Mouse (Mus musculus): ENCODE data around the gene Iqcc.

Gene Iqcc

DNA sequence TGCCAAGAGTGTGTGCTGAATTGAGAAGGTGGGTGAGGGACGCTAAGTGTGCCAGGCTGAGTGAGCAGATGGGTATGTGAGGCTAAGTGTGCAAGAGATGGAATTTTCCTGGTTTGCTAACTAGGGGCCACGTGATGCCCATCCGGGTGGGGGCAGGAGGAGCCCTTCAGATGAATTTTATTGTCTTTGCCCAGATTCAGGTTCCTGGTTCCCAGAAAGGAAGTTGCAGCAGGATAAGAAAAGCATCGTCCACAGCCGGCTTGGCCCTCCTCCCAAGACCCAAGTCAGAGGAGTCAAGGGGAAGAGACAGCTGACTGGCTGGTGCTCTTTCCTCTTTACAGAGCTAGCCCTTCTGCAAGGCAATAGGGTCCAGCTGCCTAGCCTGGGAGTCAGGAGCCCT, 40.4 kb downstream of the Iqcc start, which contains the start of gene Fam167b:
Fam167b (minus strand) TSS at position 84 of the 400 bp plus-strand sequence.
- DNase-seq (ENCODE audit: low spot score), result no peak

DNA sequence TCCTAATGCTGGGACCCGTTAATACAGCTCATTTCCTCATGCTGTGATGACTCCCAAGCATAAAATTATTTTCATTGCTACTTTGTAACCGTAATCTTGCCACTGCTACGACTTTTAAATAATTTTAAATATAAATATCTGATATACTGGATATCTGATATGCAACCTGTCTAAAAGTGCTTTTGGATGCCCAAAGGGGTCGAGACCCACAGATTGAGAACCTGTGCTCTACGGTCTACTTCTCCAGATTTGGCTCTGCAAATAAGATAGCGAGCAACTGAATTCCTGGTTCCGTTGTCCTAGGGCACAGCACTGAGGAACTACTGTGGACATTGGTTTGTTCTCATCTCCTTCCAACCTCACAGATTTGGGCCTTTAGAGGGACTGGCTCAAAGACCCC, 41.2 kb downstream of the Iqcc start:
- no peak for DNase-seq (ENCODE audit: low spot score)

DNA sequence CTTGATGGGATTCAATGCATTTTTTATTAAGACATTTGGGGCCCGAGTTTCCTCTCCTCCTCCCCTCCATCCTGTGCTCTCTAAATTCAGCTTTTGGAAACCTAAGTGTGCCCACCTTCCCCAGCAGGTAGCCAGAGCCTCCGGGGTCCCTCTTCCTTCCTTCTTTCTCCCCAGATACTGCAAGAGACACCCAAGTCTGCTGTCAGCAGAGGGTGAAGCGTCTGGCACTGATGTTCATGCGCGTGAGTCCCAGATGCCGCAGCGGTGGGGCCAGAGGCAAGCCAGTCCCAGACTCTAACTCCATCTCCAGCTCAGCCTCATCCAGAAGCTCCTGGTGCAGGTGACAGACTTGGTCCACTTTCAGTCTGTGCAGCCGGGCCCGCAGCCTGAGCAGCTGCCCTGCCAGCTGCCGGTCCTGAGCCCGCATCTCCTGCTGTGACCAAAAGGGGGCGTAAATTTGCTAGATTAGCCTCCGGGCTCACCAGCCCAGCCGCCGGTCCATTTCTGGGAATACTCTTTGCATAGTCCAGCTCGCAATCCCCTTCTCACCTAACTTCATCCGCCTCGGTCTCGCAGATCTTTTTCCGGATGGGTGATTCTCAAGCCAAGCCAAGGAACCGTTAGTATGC, 41.9 kb downstream of the Iqcc start:
- peak; percentile 81 for DNase-seq (ENCODE audit: low spot score)

DNA sequence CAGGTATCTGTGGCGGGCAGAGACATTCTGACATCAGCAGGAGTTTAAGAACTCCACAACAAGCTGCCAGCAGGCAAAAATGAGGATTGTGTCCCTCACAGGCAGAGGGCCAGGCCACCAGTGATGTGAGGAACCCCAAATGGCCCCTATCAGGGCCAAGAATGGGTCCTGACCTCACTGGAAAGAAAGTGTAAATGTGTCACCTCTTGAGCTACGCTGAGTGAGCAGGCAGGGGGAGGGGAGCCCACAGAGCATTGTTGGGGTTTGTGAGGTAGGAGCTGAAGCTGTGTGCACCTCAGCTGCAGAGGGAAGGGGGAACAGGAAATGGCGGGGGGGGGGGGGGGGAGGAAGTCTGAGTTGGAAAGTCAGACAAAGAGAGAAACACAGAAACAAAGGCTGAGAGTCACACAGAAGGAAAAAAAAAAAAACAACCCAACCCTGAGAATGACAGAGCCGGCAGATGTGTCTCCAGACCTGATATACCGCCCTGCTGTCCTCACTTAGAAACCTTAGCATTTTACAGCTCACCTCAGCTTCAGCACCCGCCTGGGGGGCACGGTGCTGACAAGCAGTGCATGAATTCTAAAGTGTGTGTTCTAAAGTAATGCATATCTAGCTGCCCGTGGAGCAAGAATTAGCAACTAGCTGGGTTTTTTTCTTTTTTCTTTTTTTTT, 43.6 kb downstream of the Iqcc start:
- DNase-seq (ENCODE audit: low spot score), result no peak

DNA sequence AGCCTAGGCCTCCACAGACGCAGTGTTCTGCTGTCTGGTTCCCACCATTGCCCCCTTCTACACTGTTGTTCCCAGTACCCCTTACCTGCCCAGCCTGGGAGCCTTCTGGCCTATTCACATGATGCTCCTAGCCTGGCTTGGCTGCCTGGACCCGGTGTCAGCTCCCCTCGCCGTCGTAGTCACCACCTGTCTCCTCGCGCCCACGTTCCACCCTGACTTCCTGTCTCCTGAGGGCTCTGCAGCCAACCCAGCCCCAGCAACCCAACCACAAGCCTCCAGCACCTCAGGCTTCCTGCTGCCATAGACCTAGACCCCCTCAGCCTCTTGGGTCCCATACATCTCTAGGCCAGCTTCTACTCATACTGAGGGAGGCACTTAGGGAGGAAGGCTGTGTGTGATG, 45.5 kb downstream of the Iqcc start, which contains the start of gene Lck:
Lck (minus strand) TSS at position 212 of the 400 bp plus-strand sequence.
- no peak for DNase-seq (ENCODE audit: low spot score)

DNA sequence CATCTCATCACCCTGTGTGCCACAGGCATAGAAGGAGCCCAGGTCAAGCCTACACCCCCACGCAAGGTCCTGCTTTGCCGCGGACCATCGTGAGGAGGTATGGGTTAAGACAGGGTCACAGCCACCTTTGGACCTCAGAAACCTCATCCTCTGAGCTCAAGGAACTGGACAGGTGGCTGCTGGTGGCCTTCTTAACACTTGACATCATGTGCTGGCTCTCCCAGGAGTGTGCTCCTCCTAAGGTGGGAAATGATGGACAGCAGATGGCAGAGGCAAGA, 45.9 kb downstream of the Iqcc start:
- no peak for DNase-seq (ENCODE audit: low spot score)

DNA sequence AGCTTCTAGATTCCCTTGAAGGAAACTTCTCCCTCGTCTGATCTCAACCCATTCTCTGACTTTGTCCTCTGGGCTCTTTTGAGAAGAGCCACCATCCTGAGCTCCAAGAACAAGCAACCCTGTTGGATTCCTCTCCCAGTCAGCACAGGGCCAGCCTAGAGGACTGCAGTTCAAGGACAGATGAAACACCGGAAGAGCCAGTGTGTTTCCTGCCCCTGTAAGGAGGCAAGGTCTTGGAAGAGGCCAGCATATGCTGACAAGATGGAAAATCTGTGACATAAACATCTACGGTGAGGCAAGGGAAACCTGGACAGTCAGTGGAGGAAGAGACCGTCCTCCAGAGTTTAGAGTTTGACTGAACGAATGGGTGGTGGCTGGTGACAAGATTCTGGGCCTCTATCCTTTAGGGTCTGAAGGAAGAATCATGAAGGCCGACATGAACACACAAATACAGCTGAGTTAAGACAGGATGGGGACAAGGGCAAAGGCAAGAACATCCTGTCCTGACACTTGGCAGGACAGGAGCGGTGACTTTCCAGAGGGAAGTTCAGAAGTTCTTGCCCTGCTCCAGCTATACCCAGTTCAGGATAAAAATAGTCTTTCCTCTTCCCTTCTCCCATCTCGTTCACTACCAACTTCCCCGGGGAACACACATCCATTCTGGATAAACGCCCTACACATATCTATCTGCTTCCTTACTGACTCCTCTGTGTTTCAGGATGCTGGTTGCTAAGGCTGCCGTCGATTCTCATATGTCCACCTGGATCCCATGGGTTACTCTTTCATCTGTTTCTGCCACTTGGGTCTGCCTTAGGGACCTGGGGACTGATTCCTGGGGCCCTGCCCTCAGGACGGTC, 46.4 kb downstream of the Iqcc start:
- DNase-seq (ENCODE audit: low spot score), result no peak

DNA sequence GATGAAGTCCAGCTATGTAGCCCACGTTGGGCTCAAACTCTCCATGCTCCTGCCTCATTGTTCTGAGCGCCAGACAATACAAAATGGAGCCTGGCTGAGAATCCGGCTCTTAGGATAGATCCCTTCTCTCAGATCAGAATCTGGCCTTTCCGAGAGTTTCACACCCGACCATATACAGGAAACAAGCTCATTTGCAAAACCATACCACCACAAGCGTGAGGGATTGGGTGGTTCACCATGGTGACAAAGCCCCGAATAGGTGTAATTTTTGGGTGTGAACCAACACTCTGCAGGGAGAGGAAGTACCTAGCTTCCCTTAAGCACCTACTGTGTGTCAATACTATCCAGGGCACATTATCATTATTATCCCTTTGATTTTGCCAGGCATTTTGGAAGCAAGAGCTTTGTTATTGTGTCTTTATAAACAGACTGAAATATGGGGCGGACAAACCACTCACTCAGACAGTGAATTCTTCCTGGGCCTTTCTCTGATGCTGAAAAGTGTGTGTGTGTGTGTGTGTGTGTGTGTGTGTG, 47.3 kb downstream of the Iqcc start:
- no peak for DNase-seq (ENCODE audit: low spot score)

DNA sequence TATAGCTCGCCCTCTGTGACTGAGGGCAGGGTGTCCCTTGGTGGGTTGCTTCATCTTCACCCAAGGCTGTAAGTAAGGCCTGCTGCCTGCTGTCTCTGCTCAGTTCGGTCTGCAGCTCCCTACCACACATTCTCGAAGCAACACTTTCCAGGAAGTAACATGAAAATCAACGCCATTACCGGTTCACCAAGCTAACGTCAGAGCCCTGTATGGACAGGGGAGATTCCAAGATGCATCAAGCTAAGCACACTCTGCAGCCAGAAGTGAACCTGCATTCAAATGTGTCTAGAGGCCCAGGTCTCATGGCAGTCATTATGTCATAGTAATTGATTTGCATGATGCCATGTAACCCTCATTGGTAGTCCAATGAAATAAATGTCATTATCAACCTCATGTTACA, 48.9 kb downstream of the Iqcc start:
- no peak for DNase-seq (ENCODE audit: low spot score)

DNA sequence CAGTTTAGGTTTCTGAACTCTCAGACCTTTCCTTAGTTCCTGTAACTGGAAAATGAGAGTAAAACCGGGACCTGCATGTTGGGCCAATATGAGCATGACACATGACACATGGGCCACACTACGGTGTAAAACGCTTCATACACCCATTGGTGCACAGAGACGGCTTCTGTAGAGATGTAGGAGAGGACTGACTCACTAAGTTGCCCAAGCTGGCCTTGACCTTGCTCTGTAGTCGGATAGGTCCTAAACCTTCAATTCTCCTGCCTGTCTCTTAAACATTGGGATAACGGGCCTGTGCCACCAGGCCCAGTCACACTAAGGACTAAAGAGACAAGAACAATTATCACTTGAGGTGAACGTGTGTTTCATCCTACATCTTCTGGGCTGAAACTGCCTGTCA, 50.5 kb downstream of the Iqcc start:
- DNase-seq (ENCODE audit: low spot score), result no peak

DNA sequence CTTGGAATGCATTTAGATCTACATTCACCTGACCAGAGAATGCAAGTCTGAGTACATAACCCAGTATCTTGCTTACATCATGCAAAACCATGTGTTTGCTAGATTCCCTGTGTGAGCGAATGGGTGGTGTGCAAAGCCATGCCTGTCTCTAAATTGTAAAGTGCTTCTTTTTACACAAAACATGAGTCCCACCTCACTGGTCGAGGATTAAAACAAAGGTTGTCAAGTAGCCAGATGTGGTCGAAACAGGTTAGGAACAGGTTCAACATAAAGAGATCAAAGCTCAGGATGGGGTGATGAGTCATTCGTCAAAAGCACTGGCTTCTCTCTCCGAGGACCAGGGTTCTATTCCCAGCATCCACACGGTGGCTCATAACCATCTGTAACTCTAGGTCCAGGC, 53.8 kb downstream of the Iqcc start:
- DNase-seq (ENCODE audit: low spot score), result no peak
